Mouse (Mus musculus): Measurements from ENCODE around the gene Olfr180.

Olfr180 gene

DNA sequence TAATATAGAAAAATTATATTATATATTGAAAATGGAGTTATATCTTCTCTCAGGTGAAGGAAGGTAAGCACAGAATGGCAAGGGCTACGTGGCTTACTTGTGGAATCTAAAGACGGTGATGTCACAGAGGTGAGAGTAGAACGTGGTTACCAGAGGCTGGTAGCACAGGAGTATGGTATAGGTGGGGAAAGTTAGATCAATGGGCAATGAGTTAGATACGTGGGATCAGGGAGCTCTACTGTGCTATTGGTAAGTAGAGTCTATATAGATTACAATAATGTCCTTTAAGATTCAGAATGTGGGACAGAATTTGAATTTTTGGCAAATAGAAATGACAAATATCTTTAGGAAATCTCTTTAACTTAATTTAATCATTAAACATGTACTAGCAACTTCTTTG is at the start of gene Olfr180:
Gene Olfr180 (minus strand): TSS at position 101 of the 400 bp plus-strand sequence.
- DNase-seq (ENCODE audit: low spot score in 2 of 2), result no peak

GRCm38 (mm10) chr16:58928655-58929054 is 537 bp downstream of the Olfr180 start, which contains the start of gene Olfr181:
Gene Olfr181, minus strand, starts transcription at chr16:58928755.
- DNase-seq (ENCODE audit: low spot score in 2 of 2), result no peak

GRCm38 (mm10) chr16:58891963-58892362 is 37.2 kb downstream of the Olfr180 start, which contains the start of gene Olfr178:
Gene Olfr178, minus strand, starts transcription at chr16:58892063.
- DNase-seq (ENCODE audit: low spot score in 2 of 2), result no peak

- DNase-seq (ENCODE audit: low spot score in 2 of 2), result no peak
Observed at GRCm38 (mm10) chr16:58884416-58884815, 44.8 kb downstream of the Olfr180 start.

GRCm38 (mm10) chr16:58874668-58875067 is 54.5 kb downstream of the Olfr180 start, which contains the start of gene Olfr177:
Gene Olfr177, minus strand, starts transcription at chr16:58874768.
- no peak for DNase-seq (ENCODE audit: low spot score in 2 of 2)

All from frontal cortex, postnatal 25 days (tissue).